Mouse (Mus musculus): Measurements from ENCODE around the gene Ube4a.

- TF ChIP-seq CTCF (IDR thresholded peaks at IDR 0.05; ENCODE audit: low read depth, low read length), result no peak
- no peak for TF ChIP-seq POLR2A (IDR thresholded peaks at IDR 0.05; ENCODE audit: insufficient read depth, low read length)
- no peak for TF ChIP-seq EP300 (IDR thresholded peaks at IDR 0.05; ENCODE audit: insufficient read depth, low read depth, low read length)
These were observed 31.2 kb upstream of the Ube4a start for GRCm38 (mm10) chr9:44996590-44996989.

Data from ES-Bruce4 (cell line).